Mouse (Mus musculus) bone marrow macrophage, adult 2 months (primary cell): Measurements from ENCODE around the gene Kcnk4.

ENCODE experiments used
- CTCF ChIP-seq: IDR thresholded peaks from 2 replicates; pipeline ENCODE4 v1.5.1; 2012; ENCODE audit warnings: low read depth, mild to moderate bottlenecking, low read length, moderate library complexity
- POLR2A ChIP-seq: IDR thresholded peaks from 2 replicates; pipeline ENCODE4 v1.6.1; 2012; ENCODE audit warnings: mild to moderate bottlenecking, low read depth, low read length, borderline replicate concordance

GRCm38 (mm10) chr19:6977759-6978638, 43.7 kb upstream of the Kcnk4 start:
- TF ChIP-seq CTCF = no peak
- no peak for TF ChIP-seq POLR2A
